Mouse (Mus musculus) left cerebral cortex, adult 18-20 months (tissue): Measurements from ENCODE around the gene Ccdc9. TPM values are rescaled to one million over a fixed set of nuclear protein-coding genes. Genes with fewer than 3 reads are reported as not detected.
A peak's percentile ranks its signal among the peaks of the same experiment; 100 is the strongest.
"Not testable (repeated sequence)": the region's sequence is repeated elsewhere in the genome, so short reads cannot be mapped to it uniquely, and the experiment has no call there.

Experiments used
- DNase-seq, 2 experiments: peaks; one replicate each; pipeline ENCODE4 v3.0.0; 2021 to 2022; ENCODE audit warnings: low spot score in 2 of 2, mixed read lengths in 1 of 2
- total RNA-seq, 2 experiments: library from RNA; stranded (reverse); gene quantifications; 2 replicates each; pipeline ENCODE4 v1.2.3; 2021

Ccdc9 gene
- total RNA-seq, 2 experiments from 2014 or later = 81.0 to 102 TPM

- DNase-seq = peak; percentile 71 to 82
These were observed 13.4 kb downstream of the Ccdc9 start, which contains the start of gene Inafm1 for GRCm38 (mm10) chr7:16273081-16273765. Gene Inafm1 (minus strand): TSS chr7:16273617.

DNA sequence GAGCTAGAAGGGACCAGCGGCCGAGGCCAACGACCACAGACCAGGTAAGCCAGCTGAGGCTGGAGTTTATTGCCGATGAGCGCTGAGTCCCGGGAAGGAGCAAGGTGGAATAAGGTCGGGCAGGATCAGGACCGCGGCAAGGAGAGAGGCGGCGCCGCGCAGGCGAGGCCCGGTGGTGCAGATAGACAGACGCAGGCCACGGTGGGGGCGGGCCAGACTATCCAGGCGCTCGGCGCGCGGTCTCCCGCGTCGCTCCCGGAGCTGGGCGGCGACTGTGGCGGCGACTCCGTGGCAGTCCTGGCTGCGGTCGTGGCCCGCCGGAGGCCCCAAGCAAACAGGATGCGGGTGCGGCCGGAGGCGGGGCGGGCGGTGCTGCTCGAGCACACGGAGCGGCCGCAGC lies 13.9 kb downstream of the Ccdc9 start:
- peak; percentile 69 to 79 for DNase-seq

GRCm38 (mm10) chr7:16271139-16271538 lies 15.5 kb downstream of the Ccdc9 start:
- DNase-seq = no peak

DNA sequence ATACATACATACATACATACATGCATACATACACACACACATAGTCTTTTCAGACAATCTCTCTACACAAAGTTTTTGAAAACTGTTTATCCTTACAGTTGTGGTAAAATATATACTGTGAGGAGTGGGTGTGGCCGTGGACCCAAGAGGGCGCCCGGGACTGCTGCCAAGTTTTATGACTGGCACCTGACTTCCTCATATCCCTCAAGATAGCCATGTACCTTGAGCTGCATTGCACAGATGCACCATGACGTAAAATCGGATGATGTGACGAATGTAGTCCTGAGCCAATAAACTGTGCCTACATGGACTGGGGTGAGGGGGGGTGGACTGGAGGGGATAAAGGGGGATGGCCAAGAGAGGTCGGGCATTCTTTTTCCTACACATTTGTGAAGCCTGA lies 20.0 kb downstream of the Ccdc9 start:
- DNase-seq = not testable (repeated sequence)

DNA sequence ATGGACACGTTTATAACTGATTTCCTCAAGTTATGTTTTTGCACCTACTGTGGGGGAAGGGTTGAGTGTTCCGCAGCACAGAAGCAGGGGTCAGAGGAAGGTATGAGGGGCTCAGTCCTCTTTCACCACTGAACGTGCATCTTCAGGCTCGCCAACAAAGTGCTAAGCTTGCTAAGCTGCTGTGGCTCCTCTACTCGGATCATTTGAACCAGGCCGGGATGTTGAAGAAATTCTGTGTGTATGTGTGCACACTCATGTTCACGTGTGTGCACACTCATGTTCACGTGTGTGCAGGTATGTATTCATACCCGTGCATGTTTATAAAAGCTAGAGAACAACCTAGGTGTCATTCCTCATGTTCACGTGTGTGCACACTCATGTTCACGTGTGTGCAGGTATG lies 20.7 kb downstream of the Ccdc9 start:
- DNase-seq = no peak

DNA sequence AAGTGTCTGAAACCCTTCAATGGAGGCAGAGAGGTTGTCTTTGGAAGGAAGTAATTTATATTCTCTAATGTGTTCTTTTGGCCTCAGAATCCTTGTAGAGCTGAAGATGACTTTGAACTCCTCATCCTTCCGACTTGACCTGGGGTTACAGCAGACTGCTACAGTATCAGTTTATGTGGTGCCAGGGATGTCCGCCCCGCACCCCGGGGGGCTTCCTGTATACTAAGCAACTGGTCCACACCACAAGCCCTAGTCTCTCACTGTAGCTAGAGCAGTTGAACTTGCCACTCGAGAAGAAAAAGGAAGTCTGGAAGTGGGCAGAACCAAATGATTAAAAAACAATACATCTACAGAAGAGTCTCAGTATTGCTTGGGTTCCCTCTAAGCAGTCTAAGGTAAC lies 22.8 kb downstream of the Ccdc9 start:
- no peak for DNase-seq

DNA sequence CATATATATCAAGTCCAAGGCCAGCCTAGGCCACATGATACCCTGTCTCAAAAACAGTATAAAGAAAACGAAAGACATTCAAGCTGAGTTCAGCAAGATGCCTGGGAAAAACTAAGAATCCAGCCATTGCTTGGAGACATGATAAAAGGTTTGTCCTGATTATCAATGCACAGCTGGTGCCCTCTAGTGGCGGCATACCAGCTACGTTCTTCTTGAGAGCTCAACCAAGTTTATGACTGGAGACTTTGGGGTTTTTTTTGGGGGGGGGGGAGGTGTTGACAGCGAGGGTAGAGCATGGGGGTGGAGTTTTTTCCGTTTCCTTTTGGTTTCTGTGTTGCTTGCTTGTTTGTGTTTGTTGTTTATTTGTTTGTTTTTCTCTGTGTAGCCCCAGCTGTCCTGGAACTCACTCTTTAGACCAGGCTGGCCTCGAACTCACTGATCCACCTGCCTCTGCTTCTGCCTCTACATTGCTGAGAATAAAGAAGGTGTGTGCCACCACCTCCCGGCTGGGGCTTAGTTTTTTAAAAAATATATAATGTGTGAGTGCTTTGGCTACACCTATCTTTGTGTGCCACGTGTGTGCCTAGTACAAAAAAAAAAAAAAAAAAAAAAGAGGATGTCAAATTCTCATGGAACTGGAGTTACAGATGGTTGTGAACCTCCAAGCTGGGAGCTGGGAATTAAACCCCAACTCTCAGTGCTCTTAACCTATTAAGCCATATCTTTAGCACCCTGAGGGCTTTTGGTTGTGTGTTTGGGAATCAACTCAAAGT lies 23.4 kb downstream of the Ccdc9 start:
- peak; percentile 78 to 87 for DNase-seq

DNA sequence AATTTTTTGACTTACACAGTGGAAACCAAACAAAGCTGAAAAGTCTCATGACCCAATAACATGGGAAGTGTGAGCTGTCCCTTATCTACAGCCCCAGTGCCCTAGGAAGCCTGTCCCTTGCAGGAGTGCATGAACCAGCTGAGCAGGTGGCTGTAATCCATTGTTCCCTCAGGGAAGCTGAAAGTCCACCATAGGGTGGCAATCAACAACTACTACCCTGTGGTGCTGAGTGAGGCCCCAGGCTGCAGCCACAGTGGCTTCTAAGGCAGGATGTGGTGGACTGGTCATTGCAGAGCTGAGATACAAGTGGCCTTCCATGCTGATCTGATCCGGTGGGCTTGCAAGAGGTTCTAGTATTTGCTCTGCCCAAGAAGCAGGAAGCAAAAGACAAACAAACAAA lies 25.5 kb downstream of the Ccdc9 start:
- DNase-seq = no peak

DNA sequence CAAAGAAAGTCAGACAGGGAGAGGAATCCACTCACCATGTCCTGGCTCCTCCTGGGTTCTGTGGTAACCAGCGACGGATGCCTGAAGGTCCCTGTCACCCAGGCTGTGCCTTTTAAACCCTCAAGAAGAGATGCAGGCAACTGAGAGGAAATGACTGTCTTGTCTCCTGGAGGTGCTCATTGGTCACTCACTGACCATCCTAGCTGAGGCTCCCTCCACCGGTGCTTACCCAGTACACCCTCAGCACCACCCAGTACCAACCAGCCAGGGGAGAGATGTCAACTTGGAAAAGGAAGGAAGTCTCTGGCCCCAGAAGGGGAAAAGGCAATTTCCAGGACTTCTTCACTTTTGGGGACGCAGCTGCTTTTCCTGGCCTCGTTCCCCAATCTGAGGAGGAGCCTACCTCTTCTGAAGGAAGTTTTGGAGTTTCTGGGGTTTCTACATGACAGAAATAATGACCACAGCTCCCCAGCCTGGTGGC lies 27.4 kb downstream of the Ccdc9 start, which contains the start of gene C5ar1:
C5ar1 (minus strand) TSS at position 431 of the 481 bp plus-strand sequence.
- DNase-seq = no peak

GRCm38 (mm10) chr7:16257830-16258229 lies 28.8 kb downstream of the Ccdc9 start:
- DNase-seq = no peak

DNA sequence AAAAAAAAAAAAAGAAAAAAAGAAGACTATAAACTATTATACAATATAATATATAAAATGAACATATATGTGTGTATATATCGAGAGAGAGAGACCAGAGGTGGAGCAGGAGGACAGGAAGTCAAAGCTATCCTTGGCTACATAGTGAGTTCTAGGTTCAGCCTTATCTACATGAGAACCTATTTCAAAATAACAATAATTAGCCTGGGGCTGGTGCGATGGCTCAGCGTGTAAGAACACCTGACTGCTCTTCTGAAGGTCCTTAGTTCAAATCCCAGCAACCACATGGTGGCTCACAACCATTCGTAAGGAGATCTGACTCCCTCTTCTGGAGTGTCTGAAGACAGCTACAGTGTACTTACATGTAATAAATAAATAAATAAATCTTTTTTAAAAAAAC lies 30.6 kb downstream of the Ccdc9 start:
- not testable (repeated sequence) for DNase-seq

GRCm38 (mm10) chr7:16254195-16254594 lies 32.4 kb downstream of the Ccdc9 start:
- DNase-seq = no peak

GRCm38 (mm10) chr7:16250687-16251086 lies 35.9 kb downstream of the Ccdc9 start:
- no peak for DNase-seq

- DNase-seq = no peak
These were observed 40.6 kb downstream of the Ccdc9 start for GRCm38 (mm10) chr7:16245958-16246357.

GRCm38 (mm10) chr7:16244067-16244466 lies 42.5 kb downstream of the Ccdc9 start, which contains the start of gene C5ar2:
Gene C5ar2 (minus strand): TSS chr7:16244154.
- DNase-seq = no peak

DNA sequence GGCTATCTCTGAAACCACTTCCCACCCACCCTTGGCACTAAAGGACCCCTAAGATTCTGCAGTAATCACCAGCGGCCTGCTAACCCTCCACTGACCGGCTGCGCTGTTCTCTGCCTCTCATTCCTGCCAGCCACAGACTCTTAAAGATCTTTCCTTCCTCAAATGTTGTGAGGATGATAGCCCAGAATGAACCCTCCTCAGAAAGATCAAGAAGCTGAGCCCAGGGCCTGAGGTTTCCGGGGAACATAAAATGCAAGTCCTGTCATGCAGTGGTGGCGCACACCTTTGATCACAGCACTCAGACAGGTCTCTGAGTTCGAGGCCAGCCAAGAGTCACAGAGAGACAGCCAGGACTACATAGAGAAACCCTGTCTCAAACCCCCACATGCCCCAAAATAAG lies 44.4 kb downstream of the Ccdc9 start:
- no peak for DNase-seq

GRCm38 (mm10) chr7:16241787-16242186 lies 44.8 kb downstream of the Ccdc9 start:
- no peak for DNase-seq

GRCm38 (mm10) chr7:16240978-16241303 lies 45.7 kb downstream of the Ccdc9 start:
- DNase-seq = no peak

DNA sequence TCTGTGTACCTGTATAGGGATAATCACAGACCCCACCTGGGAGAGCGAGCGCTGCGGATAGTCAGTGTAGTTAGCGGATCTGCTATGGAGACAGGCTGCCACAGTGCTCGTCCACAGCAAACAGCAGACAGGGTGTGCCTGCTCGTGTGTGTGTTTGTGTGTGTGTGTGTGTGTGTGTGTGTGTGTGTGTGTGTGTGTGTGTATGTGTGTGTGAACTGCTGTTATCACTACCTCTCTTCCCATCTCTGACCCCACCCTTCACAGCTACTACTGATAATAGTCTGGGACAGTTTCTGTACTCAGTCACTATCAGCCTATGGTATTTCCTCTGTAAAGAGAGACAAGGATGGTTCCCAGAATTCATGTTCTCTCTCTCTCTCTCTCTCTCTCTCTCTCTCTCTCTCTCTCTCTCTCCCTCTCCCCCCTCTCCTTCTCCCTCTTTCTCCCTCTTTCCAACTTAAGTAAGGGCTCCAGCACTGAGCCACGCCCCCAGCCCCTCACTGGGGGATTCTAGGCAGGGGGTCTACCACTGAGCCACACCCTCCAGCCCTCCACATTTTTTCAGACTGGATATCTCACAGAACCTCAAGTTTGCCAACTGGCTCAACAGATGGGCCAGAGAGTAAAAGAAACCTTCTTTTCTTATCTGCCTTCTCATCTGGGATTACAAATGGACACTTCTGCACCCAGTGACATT lies 46.2 kb downstream of the Ccdc9 start:
- DNase-seq = no peak

- DNase-seq = no peak
These were observed 47.0 kb downstream of the Ccdc9 start for GRCm38 (mm10) chr7:16239554-16239997.

GRCm38 (mm10) chr7:16229869-16230268 lies 56.7 kb downstream of the Ccdc9 start:
- no peak for DNase-seq
